Mouse (Mus musculus) limb, embryonic 12.5 days (tissue): ENCODE measurements around the gene St3gal3. TPM values are rescaled to one million over a fixed set of nuclear protein-coding genes. Genes with fewer than 3 reads are reported as not detected.

Experiments
- ATAC-seq: fragments of 200-750 bp; cut with Nextera tagmentation; 2 replicates; pipeline ENCODE4 v1.8.0; 2017; ENCODE audit warnings: low read depth, moderate TSS enrichment; ENCODE audit not compliant: insufficient number of reproducible peaks, insufficient read depth, low FRiP score, low TSS enrichment
- H3K27ac ChIP-seq: fragments of 300-500 bp; sonication (generic); 2 replicates; pipeline ENCODE4 v1.5.1; 2016; ENCODE audit warnings: mild to moderate bottlenecking, moderate library complexity
- H3K27me3 ChIP-seq: fragments of 300-500 bp; sonication (generic); 2 replicates; pipeline ENCODE4 v1.6.1; 2016; ENCODE audit warnings: mild to moderate bottlenecking, moderate library complexity
- H3K36me3 ChIP-seq: fragments of 300-500 bp; sonication (generic); 2 replicates; pipeline ENCODE4 v1.6.1; 2016; ENCODE audit warnings: mild to moderate bottlenecking, moderate library complexity
- H3K4me1 ChIP-seq: fragments of 300-500 bp; sonication (generic); replicated peaks from 2 replicates; pipeline ENCODE4 v1.6.1; 2016
- H3K4me2 ChIP-seq: fragments of 300-500 bp; sonication (generic); 2 replicates; pipeline ENCODE4 v1.6.1; 2016; ENCODE audit warnings: mild to moderate bottlenecking, moderate library complexity
- H3K4me3 ChIP-seq: fragments of 300-500 bp; sonication (generic); replicated peaks from 2 replicates; pipeline ENCODE4 v1.5.1; 2016; ENCODE audit warnings: mild to moderate bottlenecking
- H3K9ac ChIP-seq: fragments of 300-500 bp; sonication (generic); replicated peaks from 2 replicates; pipeline ENCODE4 v1.6.1; 2016; ENCODE audit warnings: mild to moderate bottlenecking, moderate library complexity
- H3K9me3 ChIP-seq: fragments of 300-500 bp; sonication (generic); 2 replicates; pipeline ENCODE4 v1.6.1; 2016; ENCODE audit warnings: mild to moderate bottlenecking, moderate library complexity
- WGBS: fragments of 180-500 bp; shearing (Covaris S2); methylation state at CpG from one replicate; pipeline ENCODE4 v1.1.7; 2016; 5-methylcytosine and 5-hydroxymethylcytosine counted together
- polyA plus RNA-seq: library from polyadenylated mRNA; unstranded; fragments of >200 nt; fragmentation: Nextera tagmentation; extraction: Ambion mirVana; gene quantifications from 2 replicates; pipeline ENCODE4 v1.2.1, GENCODE M21; 2016

Gene St3gal3
- polyA plus RNA-seq, 1 experiment from 2014 or later: 12.1 TPM

- Histone ChIP-seq H3K27me3 (no peaks in the 10 kb centered on the region), H3K27ac (no peak overlapping the region; the same call in 1 of the 2 replicates), H3K36me3 (no peaks in the 10 kb centered on the region), H3K9me3 (no peaks in the 10 kb centered on the region), H3K4me2 (no peak overlapping the region), H3K4me3 (no peak overlapping the region), H3K4me1 (peaks cover 45% of the 10 kb centered on the region), H3K9ac (no peak overlapping the region)
- ATAC-seq: no peak
- WGBS: 80% methylated on average over 5 of the region's 5 CpGs
Measured at GRCm38 (mm10) chr4:117996701-117997100, 138.0 kb downstream of the St3gal3 start.

- 83% methylated on average over 1 of the region's 1 CpGs for WGBS
- Histone ChIP-seq H3K9ac (no peak overlapping the region), H3K4me2 (no peak overlapping the region), H3K27ac (no peak overlapping the region), H3K27me3 (no peaks in the 10 kb centered on the region), H3K4me3 (no peak overlapping the region), H3K4me1 (peaks cover 33% of the 10 kb centered on the region), H3K36me3 (no peaks in the 10 kb centered on the region), H3K9me3 (no peaks in the 10 kb centered on the region)
- no peak for ATAC-seq
Measured at GRCm38 (mm10) chr4:117995461-117995860, 139.3 kb downstream of the St3gal3 start.

DNA sequence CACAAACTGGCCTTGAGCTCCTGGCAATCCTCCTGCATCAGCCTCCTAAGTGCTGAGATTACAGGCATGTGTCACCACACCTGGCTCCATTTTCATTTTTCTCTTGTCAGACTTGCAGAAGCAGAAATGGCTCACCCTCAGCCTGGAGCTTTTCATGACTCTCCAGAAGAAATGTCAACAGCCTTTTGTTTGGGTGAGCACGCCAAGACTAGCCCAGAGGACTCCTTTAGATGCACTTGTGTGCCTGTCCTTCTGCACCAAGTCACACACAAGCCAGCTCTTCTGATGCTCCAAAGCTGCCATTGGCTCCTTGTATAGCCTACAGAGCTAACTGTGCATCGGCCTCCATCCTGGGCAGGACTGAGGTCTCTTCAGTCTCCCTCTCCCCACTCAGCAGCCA lies 141.3 kb downstream of the St3gal3 start:
- peaks cover 28% of the 10 kb centered on the region for H3K4me1 ChIP-seq
- no peak overlapping the region for H3K4me3 ChIP-seq
- ATAC-seq: no peak
- H3K9me3 ChIP-seq: no peaks in the 10 kb centered on the region
- no peak overlapping the region for H3K4me2 ChIP-seq
- 0 out of 2 replicates have a peak, but pooled peaks cover 3% of the 10 kb centered on the region for H3K36me3 ChIP-seq
- no peaks in the 10 kb centered on the region for H3K27me3 ChIP-seq
- no peak overlapping the region for H3K9ac ChIP-seq
- WGBS: 87% methylated on average over 2 of the region's 2 CpGs
- no peak overlapping the region for H3K27ac ChIP-seq

- no peaks in the 10 kb centered on the region for H3K9me3 ChIP-seq
- no peak for ATAC-seq
- H3K36me3 ChIP-seq: 0 out of 2 replicates have a peak, but pooled peaks cover 3% of the 10 kb centered on the region
- H3K27me3 ChIP-seq: no peaks in the 10 kb centered on the region
- peaks cover 22% of the 10 kb centered on the region for H3K4me1 ChIP-seq
- H3K4me2 ChIP-seq: no peak overlapping the region
- no peak overlapping the region for H3K4me3 ChIP-seq
- 76% methylated on average over 7 of the region's 7 CpGs for WGBS
- H3K9ac ChIP-seq: no peak overlapping the region
- no peak overlapping the region for H3K27ac ChIP-seq
Measured at GRCm38 (mm10) chr4:117992872-117993271, 141.8 kb downstream of the St3gal3 start.

DNA sequence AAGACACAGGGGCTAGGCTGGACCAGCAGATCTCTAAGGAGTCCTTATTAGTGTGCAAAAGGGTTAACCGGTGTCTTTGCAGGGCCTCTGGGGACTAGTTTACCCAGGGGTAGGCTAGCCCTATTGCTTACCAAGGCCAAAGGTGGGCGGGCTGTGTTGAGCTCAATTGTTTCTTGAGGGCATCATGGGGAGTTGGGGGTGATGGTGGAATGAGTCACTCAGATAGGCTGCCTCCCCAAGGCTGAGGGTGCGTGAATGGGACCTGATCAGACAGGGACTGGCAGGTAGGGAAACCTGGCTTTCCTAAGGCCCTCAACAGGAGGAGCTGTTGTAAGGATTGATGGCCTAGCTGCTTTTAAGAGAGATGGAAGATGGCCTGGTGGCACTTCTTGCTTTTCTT lies 142.7 kb downstream of the St3gal3 start:
- Histone ChIP-seq H3K27me3 (no peaks in the 10 kb centered on the region), H3K9me3 (no peaks in the 10 kb centered on the region), H3K27ac (no peak overlapping the region), H3K4me2 (no peak overlapping the region), H3K4me3 (no peak overlapping the region), H3K36me3 (0 out of 2 replicates have a peak, but pooled peaks cover 3% of the 10 kb centered on the region), H3K4me1 (peaks cover 14% of the 10 kb centered on the region), H3K9ac (no peak overlapping the region)
- 94% methylated on average over 3 of the region's 3 CpGs for WGBS
- no peak for ATAC-seq

- H3K4me1 ChIP-seq: peaks cover 8% of the 10 kb centered on the region
- H3K4me3 ChIP-seq: no peak overlapping the region
- 93% methylated on average over 8 of the region's 8 CpGs for WGBS
- no peak overlapping the region for H3K4me2 ChIP-seq
- no peak overlapping the region for H3K9ac ChIP-seq
- no peaks in the 10 kb centered on the region for H3K9me3 ChIP-seq
- ATAC-seq: no peak
- no peaks in the 10 kb centered on the region for H3K27me3 ChIP-seq
- H3K27ac ChIP-seq: no peak overlapping the region
- 0 out of 2 replicates have a peak, but pooled peaks cover 3% of the 10 kb centered on the region for H3K36me3 ChIP-seq
Measured at GRCm38 (mm10) chr4:117991055-117991627, 143.6 kb downstream of the St3gal3 start.

DNA sequence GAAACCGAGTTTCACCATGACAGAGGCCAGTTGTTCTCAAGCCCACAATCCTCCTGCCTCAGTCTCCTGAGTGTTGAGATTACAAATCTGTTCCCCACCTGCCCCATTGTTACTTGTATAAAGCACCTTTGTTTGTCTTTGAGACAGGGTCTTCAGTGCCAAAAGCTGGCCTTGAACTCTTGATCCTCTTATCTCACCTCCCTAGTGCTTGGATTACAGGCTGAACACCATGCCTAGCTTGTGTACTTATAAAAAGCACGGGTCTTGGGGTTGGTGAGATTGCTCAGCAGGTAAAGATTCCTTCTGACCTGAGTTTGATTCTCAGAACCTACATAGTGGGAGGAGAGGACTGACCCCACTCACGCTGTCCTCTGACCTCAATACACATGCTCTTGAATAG lies 144.1 kb downstream of the St3gal3 start:
- 0 out of 2 replicates have a peak, but pooled peaks cover 3% of the 10 kb centered on the region for H3K36me3 ChIP-seq
- 79% methylated on average over 3 of the region's 3 CpGs for WGBS
- H3K4me2 ChIP-seq: no peak overlapping the region
- peaks cover 8% of the 10 kb centered on the region for H3K4me1 ChIP-seq
- ATAC-seq: no peak
- H3K4me3 ChIP-seq: no peak overlapping the region
- no peaks in the 10 kb centered on the region for H3K27me3 ChIP-seq
- no peak overlapping the region for H3K9ac ChIP-seq
- H3K27ac ChIP-seq: no peak overlapping the region
- H3K9me3 ChIP-seq: no peaks in the 10 kb centered on the region

DNA sequence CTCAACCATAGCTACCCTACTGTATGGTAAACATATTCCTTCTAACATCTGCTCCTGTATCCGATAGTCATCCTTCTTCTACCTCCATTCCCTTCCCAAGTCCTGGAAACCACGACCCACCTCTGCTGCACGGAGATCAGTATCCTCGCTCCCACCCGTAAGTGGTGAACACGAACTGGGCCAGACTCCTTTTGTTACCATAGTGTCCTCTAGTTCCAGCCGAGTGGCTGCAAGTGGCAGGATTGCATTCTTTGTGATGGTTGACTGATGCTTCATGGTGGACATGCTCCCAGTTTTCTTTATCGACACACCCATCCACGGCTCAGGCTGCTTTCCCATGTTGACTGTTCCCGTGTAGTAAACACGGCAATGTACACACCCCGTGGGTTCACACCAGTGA lies 144.9 kb downstream of the St3gal3 start:
- Histone ChIP-seq H3K9ac (no peak overlapping the region), H3K27me3 (no peaks in the 10 kb centered on the region), H3K4me2 (no peak overlapping the region), H3K27ac (no peak overlapping the region), H3K4me1 (peaks cover 8% of the 10 kb centered on the region), H3K4me3 (no peak overlapping the region), H3K36me3 (0 out of 2 replicates have a peak, but pooled peaks cover 3% of the 10 kb centered on the region), H3K9me3 (no peaks in the 10 kb centered on the region)
- ATAC-seq: no peak
- 91% methylated on average over 12 of the region's 12 CpGs for WGBS

DNA sequence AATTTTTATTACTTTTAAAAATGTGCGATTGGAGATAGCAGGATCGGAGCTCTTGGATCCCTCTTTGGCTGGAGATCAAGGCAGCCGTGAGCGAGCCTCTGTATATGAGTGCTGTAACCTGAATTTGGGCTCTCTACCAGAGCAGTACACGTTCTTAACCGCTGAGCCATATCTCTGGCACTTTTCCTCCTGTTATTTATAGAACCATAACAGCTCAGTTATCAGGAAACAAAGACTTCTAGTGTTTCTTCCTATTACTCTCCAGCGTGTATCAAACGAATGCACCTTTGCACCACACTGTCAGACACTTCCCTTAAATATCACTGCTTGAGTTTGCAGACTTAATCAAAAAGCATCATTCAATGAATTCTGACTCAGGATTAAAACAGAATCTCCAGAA lies 147.9 kb downstream of the St3gal3 start:
- WGBS: 81% methylated on average over 8 of the region's 8 CpGs
- Histone ChIP-seq H3K4me2 (no peak overlapping the region), H3K36me3 (0 out of 2 replicates have a peak, but pooled peaks cover 3% of the 10 kb centered on the region), H3K27me3 (no peaks in the 10 kb centered on the region), H3K9ac (no peak overlapping the region), H3K4me1 (peaks cover 11% of the 10 kb centered on the region), H3K4me3 (no peak overlapping the region), H3K27ac (no peak overlapping the region), H3K9me3 (no peaks in the 10 kb centered on the region)
- ATAC-seq: no peak

DNA sequence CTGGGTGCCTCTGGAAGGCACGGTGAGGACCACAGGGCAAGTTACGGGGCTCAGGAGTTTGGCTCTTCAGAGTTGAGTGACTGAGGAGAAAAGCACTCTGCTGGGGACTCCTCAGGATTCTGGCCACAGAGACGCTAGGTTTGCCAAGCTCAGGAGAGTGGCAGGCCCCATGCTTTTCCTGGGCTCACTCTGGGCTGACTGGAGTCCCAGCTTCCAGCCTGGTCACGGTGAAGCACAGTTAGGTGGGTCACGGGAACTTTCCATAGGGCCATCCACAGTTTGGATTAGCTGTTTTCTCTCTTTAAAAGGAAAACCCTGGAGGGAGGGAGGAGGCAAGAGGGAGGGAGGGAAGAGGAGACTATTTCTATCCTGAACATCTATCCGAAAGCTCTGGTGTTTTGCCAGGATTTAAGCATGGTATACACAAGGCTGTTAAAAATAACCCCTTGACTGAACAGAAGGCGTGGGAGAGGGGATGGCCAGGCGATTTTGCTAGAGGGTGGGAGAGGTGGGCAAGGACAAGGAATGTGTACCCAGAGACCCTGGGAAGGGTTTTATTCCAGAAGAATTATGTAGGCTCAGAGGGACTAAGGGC lies 149.6 kb downstream of the St3gal3 start:
- Histone ChIP-seq H3K9me3 (no peaks in the 10 kb centered on the region), H3K36me3 (0 out of 2 replicates have a peak, but pooled peaks cover 3% of the 10 kb centered on the region), H3K9ac (no peak overlapping the region), H3K27ac (no peak overlapping the region), H3K4me3 (no peak overlapping the region), H3K27me3 (no peaks in the 10 kb centered on the region), H3K4me1 (peaks cover 11% of the 10 kb centered on the region), H3K4me2 (no peak overlapping the region)
- 82% methylated on average over 8 of the region's 8 CpGs for WGBS
- ATAC-seq: no peak

- Histone ChIP-seq H3K4me2 (no peak overlapping the region), H3K36me3 (no peaks in the 10 kb centered on the region), H3K27me3 (no peaks in the 10 kb centered on the region), H3K4me1 (peaks cover 8% of the 10 kb centered on the region), H3K4me3 (no peak overlapping the region), H3K9me3 (no peaks in the 10 kb centered on the region), H3K9ac (no peak overlapping the region), H3K27ac (no peak overlapping the region)
- WGBS: 93% methylated on average over 3 of the region's 3 CpGs
- no peak for ATAC-seq
Measured at GRCm38 (mm10) chr4:117984206-117984605, 150.5 kb downstream of the St3gal3 start.

GRCm38 (mm10) chr4:117982706-117983105 lies 152.0 kb downstream of the St3gal3 start:
- no peak for ATAC-seq
- Histone ChIP-seq H3K4me2 (no peak overlapping the region), H3K9ac (no peak overlapping the region), H3K27me3 (no peaks in the 10 kb centered on the region), H3K9me3 (no peaks in the 10 kb centered on the region), H3K4me3 (no peak overlapping the region), H3K27ac (no peak overlapping the region), H3K4me1 (peaks cover 3% of the 10 kb centered on the region; the same call in 1 of the 2 replicates), H3K36me3 (no peaks in the 10 kb centered on the region)
- 73% methylated on average over 7 of the region's 7 CpGs for WGBS
